Mouse (Mus musculus): ENCODE measurements around the gene Hspbp1.

Hspbp1 gene

GRCm38 (mm10) chr7:4684632-4685417 lies at the start of gene Hspbp1:
Gene Hspbp1 (minus strand): TSS chr7:4685068.
- DNase-seq (ENCODE audit: inconsistent ontology term), result peak; percentile 98

- no peak for DNase-seq (ENCODE audit: inconsistent ontology term)
Observed at GRCm38 (mm10) chr7:4732968-4733392, 48.1 kb upstream of the Hspbp1 start.

- no peak for DNase-seq (ENCODE audit: inconsistent ontology term)
Observed at GRCm38 (mm10) chr7:4731090-4731489, 46.2 kb upstream of the Hspbp1 start.

- no peak for DNase-seq (ENCODE audit: inconsistent ontology term)
Observed at GRCm38 (mm10) chr7:4725169-4725568, 40.3 kb upstream of the Hspbp1 start, which contains the start of gene Tmem150b. Gene Tmem150b (minus strand): TSS chr7:4725249.

GRCm38 (mm10) chr7:4724359-4724758 lies 39.5 kb upstream of the Hspbp1 start:
- DNase-seq (ENCODE audit: inconsistent ontology term), result no peak

GRCm38 (mm10) chr7:4723508-4723907 lies 38.6 kb upstream of the Hspbp1 start:
- no peak for DNase-seq (ENCODE audit: inconsistent ontology term)

- no peak for DNase-seq (ENCODE audit: inconsistent ontology term)
Observed at GRCm38 (mm10) chr7:4719276-4719675, 34.4 kb upstream of the Hspbp1 start.

GRCm38 (mm10) chr7:4716955-4717354 lies 32.1 kb upstream of the Hspbp1 start:
- no peak for DNase-seq (ENCODE audit: inconsistent ontology term)

- DNase-seq (ENCODE audit: inconsistent ontology term), result no peak
Observed at GRCm38 (mm10) chr7:4712594-4712993, 27.7 kb upstream of the Hspbp1 start.

- DNase-seq (ENCODE audit: inconsistent ontology term), result peak; percentile 26
Observed at GRCm38 (mm10) chr7:4705098-4705497, 20.2 kb upstream of the Hspbp1 start.

GRCm38 (mm10) chr7:4703195-4703594 lies 18.3 kb upstream of the Hspbp1 start:
- no peak for DNase-seq (ENCODE audit: inconsistent ontology term)

- no peak for DNase-seq (ENCODE audit: inconsistent ontology term)
Observed at GRCm38 (mm10) chr7:4702334-4702733, 17.5 kb upstream of the Hspbp1 start.

GRCm38 (mm10) chr7:4693004-4693403 lies 8.1 kb upstream of the Hspbp1 start:
- DNase-seq (ENCODE audit: inconsistent ontology term), result no peak

GRCm38 (mm10) chr7:4690951-4691653 lies 6.2 kb upstream of the Hspbp1 start:
- DNase-seq (ENCODE audit: inconsistent ontology term), result peak; percentile 20

GRCm38 (mm10) chr7:4690387-4690786 lies 5.5 kb upstream of the Hspbp1 start, which contains the start of gene Brsk1:
Gene Brsk1 (plus strand): TSS chr7:4690604.
- DNase-seq (ENCODE audit: inconsistent ontology term), result peak; percentile 95

- DNase-seq (ENCODE audit: inconsistent ontology term), result no peak
Observed at GRCm38 (mm10) chr7:4684203-4684602, 665 bp downstream of the Hspbp1 start.

GRCm38 (mm10) chr7:4683307-4683706 lies 1.6 kb downstream of the Hspbp1 start:
- DNase-seq (ENCODE audit: inconsistent ontology term), result no peak

- no peak for DNase-seq (ENCODE audit: inconsistent ontology term)
Observed at GRCm38 (mm10) chr7:4675200-4675599, 9.7 kb downstream of the Hspbp1 start.

GRCm38 (mm10) chr7:4674114-4674731 lies 10.6 kb downstream of the Hspbp1 start:
- DNase-seq (ENCODE audit: inconsistent ontology term), result no peak

- DNase-seq (ENCODE audit: inconsistent ontology term), result peak; percentile 22
Observed at GRCm38 (mm10) chr7:4671956-4672355, 12.9 kb downstream of the Hspbp1 start.

GRCm38 (mm10) chr7:4670655-4671255 lies 14.1 kb downstream of the Hspbp1 start:
- DNase-seq (ENCODE audit: inconsistent ontology term), result no peak

GRCm38 (mm10) chr7:4669156-4669555 lies 15.7 kb downstream of the Hspbp1 start:
- no peak for DNase-seq (ENCODE audit: inconsistent ontology term)
